Mouse (Mus musculus) liver, postnatal 0 days (tissue): ENCODE data around the gene Pex11b. TPM values are rescaled to one million over a fixed set of nuclear protein-coding genes. Genes with fewer than 3 reads are reported as not detected.

Source experiments
- ATAC-seq: fragments of 200-750 bp; cut with Nextera tagmentation; 2 replicates; pipeline ENCODE4 v1.8.0; 2017; ENCODE audit warnings: mild to moderate bottlenecking, moderate library complexity
- DNase-seq: peaks from one replicate; pipeline ENCODE4 v3.0.0-alpha.2; 2016
- H3K27ac ChIP-seq: fragments of 300-500 bp; sonication (generic); 2 replicates; pipeline ENCODE4 v1.5.1; 2014; ENCODE audit warnings: antibody characterized with exemption, moderate library complexity, mild to moderate bottlenecking, low read depth
- H3K27me3 ChIP-seq: fragments of 300-500 bp; sonication (generic); 2 replicates; pipeline ENCODE4 v1.6.1; 2014; ENCODE audit warnings: low read length, control low read depth, mixed read lengths; ENCODE audit not compliant: insufficient read depth
- H3K36me3 ChIP-seq: fragments of 300-500 bp; sonication (generic); replicated peaks from 2 replicates; pipeline ENCODE4 v1.6.1; 2014; ENCODE audit warnings: mild to moderate bottlenecking, control low read depth, low read length, moderate library complexity, mixed read lengths; ENCODE audit not compliant: insufficient read depth
- H3K4me1 ChIP-seq: fragments of 300-500 bp; sonication (generic); 2 replicates; pipeline ENCODE4 v1.6.1; 2014; ENCODE audit warnings: antibody characterized with exemption, mild to moderate bottlenecking, control low read depth; ENCODE audit not compliant: insufficient read depth
- H3K4me2 ChIP-seq: fragments of 300-500 bp; sonication (generic); 2 replicates; pipeline ENCODE4 v1.6.1; 2014; ENCODE audit warnings: low read depth, mild to moderate bottlenecking, low read length, moderate library complexity, mixed read lengths
- H3K4me3 ChIP-seq: fragments of 300-500 bp; sonication (generic); 2 replicates; pipeline ENCODE4 v1.5.1; 2014; ENCODE audit warnings: low read depth, low read length
- H3K9ac ChIP-seq: fragments of 300-500 bp; sonication (generic); replicated peaks from 2 replicates; pipeline ENCODE4 v1.6.1; 2014; ENCODE audit warnings: mild to moderate bottlenecking, moderate library complexity
- H3K9me3 ChIP-seq: fragments of 300-500 bp; sonication (generic); 2 replicates; pipeline ENCODE4 v1.6.1; 2016; ENCODE audit warnings: mild to moderate bottlenecking, control low read depth, low read length, mixed read lengths
- CTCF ChIP-seq: sonication (generic); IDR thresholded peaks from 2 replicates; pipeline ENCODE4 v1.5.1; 2016; ENCODE audit warnings: antibody characterized with exemption, low read depth
- EP300 ChIP-seq: IDR thresholded peaks from 2 replicates; pipeline ENCODE4 v1.6.1; 2016; ENCODE audit warnings: antibody characterized with exemption, low read depth, mild to moderate bottlenecking
- WGBS: fragments of 180-500 bp; shearing (Covaris S2); extraction: QIAGEN DNeasy Blood & Tissue Kit; methylation state at CpG from one replicate; pipeline ENCODE4 v1.1.7; 2014; ENCODE audit not compliant: insufficient replicate concordance; 5-methylcytosine and 5-hydroxymethylcytosine counted together
- polyA plus RNA-seq: library from polyadenylated mRNA; unstranded; fragments of >200 nt; fragmentation: Nextera tagmentation; extraction: Ambion mirVana; gene quantifications from 2 replicates; pipeline ENCODE4 v1.2.1, GENCODE M21; 2015

Pex11b gene
- polyA plus RNA-seq, 1 experiment from 2014 or later: 24.4 TPM

DNA sequence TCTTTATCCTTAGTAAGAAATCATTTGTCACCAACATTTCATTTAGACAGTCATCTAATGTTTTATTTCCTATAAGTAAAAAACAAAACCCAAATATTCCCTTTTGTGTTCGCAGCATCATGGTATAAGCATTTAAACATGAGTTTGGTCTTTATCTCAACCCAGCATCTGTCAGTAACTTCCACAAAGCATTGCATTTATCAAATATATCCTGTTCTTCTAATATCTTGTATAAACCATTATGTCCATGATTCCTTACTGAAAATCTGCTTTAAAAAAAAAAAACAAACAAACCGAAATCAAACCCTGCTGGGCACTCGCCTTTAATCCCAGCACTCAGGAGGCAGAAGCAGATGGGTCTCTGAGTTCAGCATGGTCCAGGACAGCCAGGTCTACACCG is 28.6 kb upstream of the Pex11b start:
- ATAC-seq: no peak
- H3K27me3 ChIP-seq: peaks cover 3% of the 10 kb centered on the region
- no peak for TF ChIP-seq CTCF
- no peak for TF ChIP-seq EP300
- H3K36me3 ChIP-seq: no peaks in the 10 kb centered on the region
- H3K4me1 ChIP-seq: no peaks in the 10 kb centered on the region
- no peak for DNase-seq
- H3K9ac ChIP-seq: no peak overlapping the region
- no peak overlapping the region for H3K27ac ChIP-seq
- H3K9me3 ChIP-seq: no peaks in the 10 kb centered on the region
- 78% methylated on average over 4 of the region's 4 CpGs for WGBS
- no peak overlapping the region for H3K4me3 ChIP-seq
- H3K4me2 ChIP-seq: no peak overlapping the region

DNA sequence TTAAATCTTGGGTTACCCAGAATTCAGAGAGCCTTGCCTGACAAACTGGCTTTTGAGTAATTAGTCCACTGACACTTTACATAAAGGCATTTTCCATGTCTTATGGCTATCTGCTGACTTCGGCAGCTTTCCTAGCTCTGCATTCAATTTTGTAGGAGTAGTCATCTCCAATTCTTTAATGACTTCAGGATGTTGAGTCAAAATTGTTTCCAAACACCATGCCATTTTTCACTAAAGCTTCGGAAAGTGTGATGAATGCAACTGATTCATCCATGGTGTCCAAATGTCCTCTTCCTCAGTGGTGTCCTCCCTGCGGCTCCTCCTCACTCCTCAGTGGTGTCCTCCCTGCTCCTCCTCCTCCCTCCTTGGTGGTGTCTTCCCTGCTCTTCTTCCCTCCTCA is 17.2 kb upstream of the Pex11b start:
- Histone ChIP-seq H3K4me2 (no peak overlapping the region), H3K27me3 (no peaks in the 10 kb centered on the region), H3K4me3 (no peak overlapping the region), H3K9me3 (no peaks in the 10 kb centered on the region), H3K27ac (no peak overlapping the region), H3K9ac (no peak overlapping the region), H3K36me3 (0 out of 2 replicates have a peak, but pooled peaks cover 6% of the 10 kb centered on the region), H3K4me1 (no peaks in the 10 kb centered on the region)
- no peak for ATAC-seq
- no peak for TF ChIP-seq CTCF
- TF ChIP-seq EP300: no peak
- no peak for DNase-seq
- 81% methylated on average over 3 of the region's 3 CpGs for WGBS

DNA sequence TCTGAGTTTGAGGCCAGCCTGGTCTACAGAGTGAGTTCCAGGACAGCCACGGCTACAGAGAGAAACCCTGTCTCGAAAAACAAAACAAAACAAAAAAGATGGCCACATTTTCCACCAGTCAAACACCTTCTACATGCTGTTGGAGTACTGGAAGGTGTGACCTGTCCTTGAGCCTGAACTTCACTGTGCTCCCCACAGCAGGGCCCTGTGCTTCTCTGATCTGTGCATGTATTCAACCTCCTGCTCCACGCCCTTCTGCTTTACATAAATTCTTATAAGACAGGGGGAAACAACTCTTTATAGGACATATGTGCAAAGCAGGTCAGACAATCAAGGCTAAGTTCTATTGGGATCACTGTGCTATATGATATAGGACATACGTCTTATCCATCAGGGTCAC is 12.0 kb upstream of the Pex11b start:
- WGBS: 83% methylated on average over 4 of the region's 4 CpGs
- no peak for ATAC-seq
- TF ChIP-seq EP300: no peak
- no peak for TF ChIP-seq CTCF
- no peak overlapping the region for H3K4me2 ChIP-seq
- H3K36me3 ChIP-seq: peaks cover 17% of the 10 kb centered on the region; the same call in 1 of the 2 replicates
- no peak overlapping the region for H3K27ac ChIP-seq
- no peaks in the 10 kb centered on the region for H3K27me3 ChIP-seq
- H3K4me3 ChIP-seq: no peak overlapping the region
- H3K4me1 ChIP-seq: no peaks in the 10 kb centered on the region
- H3K9me3 ChIP-seq: no peaks in the 10 kb centered on the region
- no peak overlapping the region for H3K9ac ChIP-seq
- DNase-seq: no peak

DNA sequence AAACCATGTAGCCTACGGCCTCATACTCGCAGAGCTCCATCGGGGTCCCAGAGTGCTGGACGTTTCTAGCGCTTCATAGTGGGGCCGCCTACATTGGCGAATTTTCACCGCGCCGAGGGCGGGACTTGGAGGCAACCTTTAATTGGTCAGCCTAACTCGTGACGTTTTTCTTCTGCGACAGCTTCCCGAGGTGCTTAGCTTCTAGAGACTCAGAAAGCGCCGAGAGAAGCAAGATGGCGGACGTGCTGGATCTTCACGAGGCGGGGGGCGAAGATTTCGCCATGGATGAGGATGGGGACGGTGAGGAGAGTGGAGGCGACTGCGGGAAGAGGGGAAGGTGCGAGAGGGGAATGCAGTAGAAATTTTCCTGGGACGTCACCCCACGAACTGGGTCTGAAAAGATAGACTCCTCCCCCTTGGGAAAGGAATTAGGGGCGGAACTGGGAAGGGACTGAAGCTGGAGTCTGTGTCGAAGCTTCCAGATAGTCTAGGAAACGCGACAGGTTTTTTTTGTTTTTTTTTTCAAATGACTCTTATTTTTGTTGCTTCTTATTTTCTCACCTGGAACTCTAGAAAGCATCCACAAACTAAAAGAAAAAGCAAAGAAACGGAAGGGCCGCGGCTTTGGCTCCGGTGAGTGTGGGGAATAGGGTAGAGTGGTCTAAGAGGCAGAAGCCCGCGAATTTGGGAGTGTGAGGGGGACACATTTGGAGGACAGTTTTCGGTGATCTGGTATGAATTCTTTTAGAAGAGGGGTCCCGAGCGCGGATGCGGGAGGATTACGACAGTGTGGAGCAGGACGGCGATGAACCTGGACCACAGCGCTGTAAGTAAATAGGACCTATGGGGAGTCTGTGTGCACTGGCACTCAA is 5.2 kb upstream of the Pex11b start, which contains the start of gene Rbm8a:
Rbm8a (plus strand) TSS at position 205 of the 872 bp plus-strand sequence.
- ATAC-seq (peak; percentile 98), DNase-seq (peak; percentile 95)
- TF ChIP-seq CTCF (no peak), EP300 (peak; percentile 60; the same call in 1 of the 2 replicates)
- H3K4me3 ChIP-seq: peak within 1 kb of the TSS; percentile 85
- H3K9ac ChIP-seq: peak within 1 kb of the TSS; percentile 79
- peak within 1 kb of the TSS; percentile 71 for H3K27ac ChIP-seq
- H3K9me3 ChIP-seq: no peaks in the 10 kb centered on the region
- WGBS: 1% methylated on average over 48 of the region's 48 CpGs
- H3K36me3 ChIP-seq: peaks cover 21% of the 10 kb centered on the region
- peaks cover 14% of the 10 kb centered on the region for H3K4me1 ChIP-seq
- H3K4me2 ChIP-seq: peak within 1 kb of the TSS; percentile 86
- H3K27me3 ChIP-seq: no peaks in the 10 kb centered on the region

DNA sequence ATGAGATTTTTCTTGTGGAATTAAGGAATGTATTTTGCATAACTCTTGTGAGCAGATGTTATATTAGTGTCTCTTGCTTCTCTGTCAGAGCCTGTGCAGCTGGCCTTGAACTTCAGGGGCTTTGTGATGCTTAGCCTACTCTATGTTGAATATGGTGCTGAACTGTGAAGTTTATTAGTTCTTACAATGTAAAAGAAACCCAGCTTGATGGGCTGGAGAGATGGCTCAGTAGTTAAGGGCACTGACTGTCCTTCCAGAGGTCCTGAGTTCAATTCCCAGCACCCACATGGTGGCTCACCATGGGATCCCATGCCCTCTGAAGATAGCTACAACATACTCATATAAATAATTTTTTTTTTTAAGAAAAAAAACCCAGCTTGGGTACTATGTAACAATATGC is 3.1 kb upstream of the Pex11b start:
- no peak overlapping the region for H3K4me2 ChIP-seq
- peaks cover 23% of the 10 kb centered on the region for H3K4me1 ChIP-seq
- H3K36me3 ChIP-seq: peaks cover 21% of the 10 kb centered on the region
- H3K9me3 ChIP-seq: no peaks in the 10 kb centered on the region
- DNase-seq (no peak), ATAC-seq (no peak)
- no peaks in the 10 kb centered on the region for H3K27me3 ChIP-seq
- no peak overlapping the region for H3K27ac ChIP-seq
- no peak overlapping the region for H3K9ac ChIP-seq
- TF ChIP-seq CTCF (no peak), EP300 (no peak)
- H3K4me3 ChIP-seq: no peak overlapping the region

DNA sequence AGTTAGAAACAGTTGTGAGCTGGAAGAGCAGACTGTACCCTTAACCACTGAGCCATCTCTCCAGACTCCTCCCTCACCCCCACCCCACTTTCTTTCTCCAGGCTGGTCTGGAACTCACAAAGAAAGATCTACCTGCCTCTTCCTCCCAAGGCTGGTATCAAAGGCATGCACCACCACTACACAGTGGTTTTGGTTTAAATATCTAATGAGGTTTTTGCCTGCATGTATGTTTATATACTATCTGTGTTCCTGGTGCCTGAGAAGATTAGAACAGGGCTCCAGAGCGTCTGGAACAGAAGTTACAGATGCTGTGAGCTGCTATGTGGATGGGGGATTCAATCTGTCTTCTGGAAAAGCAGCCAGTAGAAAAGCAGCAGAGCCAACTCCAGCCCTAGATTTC is 1.2 kb upstream of the Pex11b start:
- H3K4me2 ChIP-seq: no peak overlapping the region
- 63% methylated on average over 1 of the region's 1 CpGs for WGBS
- no peak overlapping the region for H3K9ac ChIP-seq
- no peak overlapping the region for H3K27ac ChIP-seq
- H3K4me1 ChIP-seq: peaks cover 21% of the 10 kb centered on the region
- TF ChIP-seq CTCF: no peak
- TF ChIP-seq EP300: no peak
- no peaks in the 10 kb centered on the region for H3K9me3 ChIP-seq
- H3K4me3 ChIP-seq: no peak overlapping the region
- no peaks in the 10 kb centered on the region for H3K27me3 ChIP-seq
- ATAC-seq: no peak
- H3K36me3 ChIP-seq: peaks cover 30% of the 10 kb centered on the region
- no peak for DNase-seq
